Mouse (Mus musculus): ENCODE data around the gene Tjp3.

Gene Tjp3

GRCm38 (mm10) chr10:81319330-81319699 lies 27.9 kb upstream of the Tjp3 start:
- no peak for DNase-seq

DNA sequence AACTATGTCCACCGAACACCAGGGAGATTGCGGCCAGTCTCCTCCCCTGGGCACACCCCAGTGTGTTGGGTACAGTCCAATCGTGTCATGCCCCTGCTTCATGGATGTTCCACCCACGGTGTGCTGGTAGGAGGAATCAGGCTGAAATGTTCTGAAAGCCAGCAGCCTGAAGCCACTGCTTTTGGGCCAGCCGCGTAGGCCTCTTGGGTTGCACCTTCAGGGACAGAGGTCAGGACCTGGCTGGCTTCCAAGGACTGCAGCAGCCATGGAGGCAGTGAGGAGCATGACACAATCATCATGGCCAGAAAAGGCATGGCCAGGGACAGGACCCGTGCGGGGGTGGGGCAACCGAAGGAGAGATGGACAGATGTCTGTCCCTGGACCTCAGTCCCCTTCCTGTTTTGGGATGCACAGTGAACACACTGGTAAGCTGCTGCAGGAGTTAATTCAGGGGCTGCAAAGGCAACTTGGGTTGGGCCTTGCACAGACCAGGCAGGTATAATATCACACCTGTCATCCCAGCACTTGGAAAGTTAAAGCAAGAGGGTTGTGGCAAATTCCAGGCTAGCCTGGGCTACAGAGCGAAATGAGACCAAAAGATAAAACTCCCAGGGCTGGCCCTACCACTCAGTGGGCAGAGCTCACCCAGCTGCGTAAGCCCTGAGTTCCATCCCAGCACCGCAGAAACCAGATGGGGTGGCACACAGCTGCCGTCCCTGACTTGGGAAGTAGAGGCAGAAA lies 27.4 kb upstream of the Tjp3 start:
- DNase-seq = no peak

GRCm38 (mm10) chr10:81317273-81317672 lies 25.9 kb upstream of the Tjp3 start:
- no peak for DNase-seq

- DNase-seq = no peak
Measured at GRCm38 (mm10) chr10:81316338-81317060, 25.1 kb upstream of the Tjp3 start.

- no peak for DNase-seq
Measured at GRCm38 (mm10) chr10:81315587-81315986, 24.2 kb upstream of the Tjp3 start.

DNA sequence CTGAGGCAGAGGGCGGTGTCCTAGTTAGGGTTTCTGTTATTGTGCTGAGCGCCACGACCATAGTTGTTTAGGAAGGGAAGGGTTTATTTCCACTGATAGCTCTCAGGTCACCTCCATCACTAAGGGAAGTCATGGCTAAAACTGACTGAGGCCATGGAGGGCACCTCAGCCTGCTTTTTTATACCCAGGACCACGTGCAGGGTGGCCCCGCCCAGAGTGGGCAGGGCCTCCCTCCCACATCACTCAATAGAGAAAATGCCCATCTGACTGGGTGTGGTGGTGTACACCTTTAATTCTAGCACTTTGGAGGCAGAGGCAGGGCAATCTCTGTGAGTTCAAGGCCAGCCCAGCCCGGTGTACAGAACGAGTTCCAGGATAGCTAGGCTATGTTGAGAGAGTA lies 22.8 kb upstream of the Tjp3 start:
- DNase-seq = no peak

DNA sequence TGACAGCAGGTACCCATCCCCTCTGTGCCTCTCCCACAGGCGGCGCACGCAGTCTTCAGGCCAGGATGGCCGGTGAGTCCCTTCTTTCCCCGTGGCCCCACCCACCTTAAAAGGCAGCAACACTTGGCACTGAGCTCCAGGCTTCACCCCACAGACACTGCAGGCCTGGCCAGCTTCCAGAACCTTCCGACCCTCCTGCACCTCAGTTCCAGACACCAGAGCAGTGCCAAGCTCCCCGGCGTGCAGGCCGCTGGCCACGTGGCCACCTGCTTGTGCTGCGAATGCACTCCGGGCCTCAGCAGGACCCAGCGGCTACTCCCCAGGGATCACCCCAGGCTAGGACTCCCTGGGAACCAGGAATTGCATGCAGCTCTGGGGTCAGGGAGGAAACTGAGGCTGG lies 22.2 kb upstream of the Tjp3 start:
- no peak for DNase-seq

GRCm38 (mm10) chr10:81309571-81309970 lies 18.2 kb upstream of the Tjp3 start:
- no peak for DNase-seq

GRCm38 (mm10) chr10:81306837-81307682 lies 15.7 kb upstream of the Tjp3 start:
- DNase-seq = peak; percentile 73

GRCm38 (mm10) chr10:81306173-81306668 lies 14.8 kb upstream of the Tjp3 start:
- no peak for DNase-seq

DNA sequence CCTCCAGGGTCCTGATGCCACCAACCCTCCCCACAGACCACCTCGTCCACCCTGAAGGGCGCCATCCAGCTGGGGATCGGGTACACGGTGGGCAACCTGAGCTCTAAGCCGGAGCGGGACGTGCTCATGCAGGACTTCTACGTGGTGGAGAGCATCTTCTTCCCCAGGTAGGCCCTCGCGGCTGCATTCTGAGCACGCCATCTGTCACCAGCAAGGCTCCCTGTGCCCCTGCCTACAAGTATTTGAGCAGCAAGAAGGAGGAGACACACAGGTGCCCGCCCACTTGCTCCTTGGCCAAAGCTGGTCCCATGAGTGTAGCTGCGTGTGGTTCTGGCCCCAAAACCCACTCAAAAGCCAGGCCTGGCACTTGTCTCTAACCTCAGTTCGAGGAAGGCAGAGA lies 14.3 kb upstream of the Tjp3 start:
- no peak for DNase-seq

- no peak for DNase-seq
Measured at GRCm38 (mm10) chr10:81304597-81305238, 13.3 kb upstream of the Tjp3 start.

GRCm38 (mm10) chr10:81303761-81304160 lies 12.4 kb upstream of the Tjp3 start:
- no peak for DNase-seq

- no peak for DNase-seq
Measured at GRCm38 (mm10) chr10:81303258-81303657, 11.9 kb upstream of the Tjp3 start.

GRCm38 (mm10) chr10:81302781-81303218 lies 11.4 kb upstream of the Tjp3 start:
- DNase-seq = peak; percentile 69

GRCm38 (mm10) chr10:81302288-81302687 lies 10.9 kb upstream of the Tjp3 start:
- no peak for DNase-seq

GRCm38 (mm10) chr10:81301321-81301720 lies 9.9 kb upstream of the Tjp3 start:
- DNase-seq = no peak

GRCm38 (mm10) chr10:81300352-81300907 lies 9.0 kb upstream of the Tjp3 start:
- no peak for DNase-seq

DNA sequence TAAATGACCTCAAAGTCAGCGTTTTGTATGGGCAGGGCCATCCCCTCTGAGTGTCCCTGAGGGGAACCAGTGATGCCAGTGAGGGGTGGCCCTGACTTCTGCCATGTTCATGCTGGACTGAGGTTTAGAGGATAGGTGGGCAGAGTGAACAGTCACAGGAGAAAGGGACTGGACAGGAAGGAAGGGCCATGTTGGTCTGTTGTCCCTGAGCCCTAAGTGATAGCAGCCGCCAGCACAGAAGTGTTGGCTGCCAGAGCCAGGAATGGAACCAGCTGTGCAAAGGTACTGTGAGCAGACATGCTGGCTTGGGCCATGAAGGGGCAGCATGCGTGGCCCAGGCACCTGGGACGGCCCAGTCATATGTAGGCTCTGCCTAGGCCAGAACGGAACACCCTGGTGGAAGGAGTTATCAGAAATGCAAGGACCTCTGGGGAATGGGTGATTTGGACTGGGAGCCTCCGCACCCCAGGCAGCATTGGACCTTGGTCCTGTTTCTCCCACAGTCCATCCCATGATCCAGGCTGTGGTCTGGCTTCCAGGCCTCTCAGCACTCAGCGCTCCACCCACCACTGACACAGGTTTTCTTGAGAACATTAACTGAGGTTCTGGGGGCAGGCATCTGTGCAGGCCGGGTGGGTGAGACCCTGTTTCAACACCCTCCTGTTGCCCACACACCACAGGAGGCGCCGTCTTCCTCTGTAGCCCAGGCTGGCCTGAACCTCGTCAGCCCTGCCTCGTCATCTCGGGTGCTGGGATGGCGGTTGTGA lies 8.4 kb upstream of the Tjp3 start:
- DNase-seq = no peak

- peak; percentile 87 for DNase-seq
Measured at GRCm38 (mm10) chr10:81298369-81299100, 7.2 kb upstream of the Tjp3 start.

DNA sequence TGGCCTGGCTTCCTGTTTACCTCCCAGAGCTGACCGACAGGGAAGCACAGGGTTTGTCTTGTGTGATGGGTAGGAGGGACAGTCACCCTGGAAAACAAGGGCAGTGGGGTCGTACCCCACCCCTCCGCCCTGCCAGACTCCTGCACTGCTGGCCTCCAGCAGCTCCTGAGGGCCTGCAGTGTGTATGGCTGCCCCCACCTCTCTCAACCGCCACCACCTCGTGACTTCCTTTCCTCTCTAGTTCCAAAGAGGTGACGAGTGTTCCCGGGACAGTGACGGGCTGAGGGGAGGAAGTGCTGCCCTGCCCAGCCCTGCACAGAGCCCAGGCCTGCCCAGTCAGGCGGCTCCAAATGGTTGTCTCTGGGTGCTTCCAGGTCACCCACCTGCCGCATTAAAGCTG lies 6.5 kb upstream of the Tjp3 start:
- DNase-seq = no peak

All from layer of hippocampus, adult 9-11 months (tissue).